ENCODE assay signal across 12 mouse cellular contexts in the genomic region with DNA sequence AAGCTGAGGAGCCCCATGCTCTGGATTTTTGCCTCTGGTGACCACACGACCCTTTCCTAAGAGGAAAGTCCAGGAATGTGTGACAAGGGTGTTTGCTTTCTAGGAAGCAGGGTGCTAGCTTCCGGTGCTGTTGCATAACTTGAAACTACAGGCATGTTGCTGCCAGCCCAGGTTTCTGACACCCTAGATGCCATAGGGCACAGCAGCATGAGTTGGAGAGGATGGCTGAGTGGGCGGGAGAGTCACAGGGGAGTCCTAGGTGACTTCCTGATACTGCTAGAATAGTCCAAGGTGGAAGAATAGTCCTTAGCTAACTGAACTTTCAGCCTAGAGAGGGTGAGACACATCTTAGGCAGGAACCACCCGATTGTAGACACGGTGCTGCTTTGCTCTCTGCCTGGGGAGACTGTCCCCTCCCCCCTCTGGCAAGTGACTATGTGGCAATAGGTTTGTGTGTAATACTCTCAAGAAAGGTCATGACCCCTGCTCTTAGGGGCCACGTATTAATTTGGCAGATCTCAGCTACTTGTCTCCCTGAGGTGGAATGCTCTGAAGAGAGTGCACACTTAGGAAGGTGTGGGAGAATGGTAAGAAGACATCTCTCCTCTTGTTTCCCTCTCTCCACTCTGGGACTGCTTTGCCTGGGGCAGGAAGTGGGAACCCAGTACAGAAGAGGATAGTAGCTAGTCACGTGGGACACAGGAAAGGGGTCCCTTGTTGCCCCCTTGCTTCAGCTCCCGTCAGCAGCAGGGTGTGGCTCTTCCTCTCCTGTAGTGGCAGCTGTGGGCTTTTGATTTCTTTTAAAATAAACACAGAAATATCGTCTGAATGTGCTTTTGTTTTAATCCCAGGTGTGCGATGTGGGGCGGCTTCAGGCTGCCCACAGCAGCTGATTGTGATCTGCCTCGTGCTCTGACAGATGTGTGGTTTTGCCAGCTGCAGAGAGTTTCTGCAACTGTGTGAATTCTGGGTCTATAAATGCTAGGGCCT. TPM values are rescaled to one million over a fixed set of nuclear protein-coding genes. Genes with fewer than 3 reads are reported as not detected.
DNase-seq lines count a peak whose midpoint lies in the region; ATAC-seq and TF ChIP-seq lines count a peak whose summit lies in the region.
"Had no signal": no experiment of that assay in that cellular context is flagged by ENCODE, and none has a peak within 500 bp of the region (broad histone marks: within the 10 kb centered on the region; RNA-seq: fewer than 3 reads in every experiment).

No protein-coding gene starts in this region.

- WGBS in kidney, adult 2 months: 44% methylated on average over 12 of the region's 12 CpGs

- peaks cover 14% of the 10 kb centered on the region; the same call in 1 of the 2 replicates for H3K4me1 ChIP-seq in kidney, adult 2 months (ENCODE audit: control insufficient read depth, insufficient read depth, low read length)

- H3K36me3 ChIP-seq in kidney, adult 2 months (ENCODE audit: control insufficient read depth, insufficient read depth, low read length): no peaks in the 10 kb centered on the region

- no peak overlapping the region for H3K4me3 ChIP-seq in kidney, adult 2 months (ENCODE audit: insufficient read depth, low read depth, low read length)
- H3K4me3 ChIP-seq: limb, embryonic 13.5 days had no signal

- ATAC-seq in inflammation-experienced regulatory T-cells, adult 6 months: peak; percentile 29

- TF ChIP-seq CTCF in kidney, adult 2 months (conservative IDR thresholded peaks at IDR 0.05; ENCODE audit: insufficient read depth, insufficient read length, low read depth, low read length): no peak

- no peak overlapping the region for H3K27ac ChIP-seq in kidney, adult 2 months (ENCODE audit: insufficient read depth, low read depth, low read length)
- H3K27ac ChIP-seq: limb, embryonic 13.5 days had no signal

- H3K27me3 ChIP-seq in kidney, adult 2 months (replicated peaks; ENCODE audit: control insufficient read depth, insufficient read depth, low read length): no peaks in the 10 kb centered on the region

- peak; percentile 42 for DNase-seq in kidney, adult 2 months
- DNase-seq in kidney, postnatal 4 days: no peak
- DNase-seq in lung, postnatal 36 days: peak; percentile 75
- DNase-seq in thymus, postnatal 25 days: peak; percentile 69
- no peak for DNase-seq in left cerebral cortex, adult 11 months (ENCODE audit: low spot score)
- DNase-seq in retina, postnatal 1 day: no peak
- no peak for DNase-seq in right cerebral cortex, adult 18-20 months
- DNase-seq: adrenal gland, postnatal 25 days; cerebellum, adult 9-11 months; gastrocnemius, postnatal 25 days had no signal

- TF ChIP-seq POLR2A in kidney, adult 2 months (IDR thresholded peaks at IDR 0.05; ENCODE audit: low read depth, low read length): no peak

RNA-seq across cellular contexts. Expression of a gene that starts 3.4 kb away (rescaled TPM):
- 1.6 and 1.7 TPM in 2 replicates for polyA plus RNA-seq in kidney, adult 2 months (2012; rRNA removed)
- 10 to 100 TPM in 1 of 3 experiments, 1 to 10 TPM in 2; 2.6 to 13.9 (median 3.9) TPM for polyA plus RNA-seq in inflammation-experienced regulatory T-cells, adult 6 months (2017; shearing (Covaris generic))

RNA-seq across cellular contexts. Expression of a gene that starts 11.9 kb away (rescaled TPM):
- polyA plus RNA-seq in kidney, adult 2 months (2012; rRNA removed): 64.4 and 64.5 TPM in 2 replicates
- polyA plus RNA-seq in inflammation-experienced regulatory T-cells, adult 6 months (2017; shearing (Covaris generic)): 10 to 100 TPM; 30.5 to 56.1 (median 31.2) TPM

RNA-seq across cellular contexts. Expression of a gene that starts 12.0 kb away (rescaled TPM):
- 16.8 and 21.1 TPM in 2 replicates for polyA plus RNA-seq in kidney, adult 2 months (2012; rRNA removed)
- polyA plus RNA-seq in inflammation-experienced regulatory T-cells, adult 6 months (2017; shearing (Covaris generic)): 10 to 100 TPM in 1 of 3 experiments, 1 to 10 TPM in 2; 8.1 to 12.5 (median 9.3) TPM

RNA-seq across cellular contexts. Expression of a gene that starts 20.7 kb away (rescaled TPM):
- polyA plus RNA-seq in kidney, adult 2 months (2012; rRNA removed): 68.7 and 77.3 TPM in 2 replicates
- polyA plus RNA-seq in inflammation-experienced regulatory T-cells, adult 6 months (2017; shearing (Covaris generic)): 10 to 100 TPM in 2 of 3 experiments, 1 to 10 TPM in 1; 6.6 to 15.3 (median 12.7) TPM

RNA-seq across cellular contexts. Expression of a gene that starts 31.2 kb away (rescaled TPM):
- polyA plus RNA-seq in kidney, adult 2 months (2012; rRNA removed): 1,266 and 1,342 TPM in 2 replicates
- polyA plus RNA-seq in inflammation-experienced regulatory T-cells, adult 6 months (2017; shearing (Covaris generic)): 100 to 1,000 TPM; 664 to 875 (median 733) TPM

Comparison
In these comparisons a context has a peak if more than half of its experiments do, and no peak if none do; other contexts are left out.
1. DNase-seq: peak in kidney, adult 2 months (single experiment), lung, postnatal 36 days (single experiment) and thymus, postnatal 25 days (single experiment); none in kidney, postnatal 4 days (0 of 2), left cerebral cortex, adult 11 months (single experiment), retina, postnatal 1 day (single experiment) and right cerebral cortex, adult 18-20 months (single experiment).